Mouse (Mus musculus) thymus, adult 2 months (tissue): ENCODE results near the gene Pgpep1.

Experiments used
- CTCF ChIP-seq: fragments of 200-500 bp; IDR thresholded peaks from 2 replicates; pipeline ENCODE4 v1.5.1; 2012; ENCODE audit warnings: mild to moderate bottlenecking, control low read depth, low read length, moderate library complexity, borderline replicate concordance; ENCODE audit not compliant: control insufficient read depth, poor library complexity, insufficient read depth; ENCODE audit errors: extremely low read depth
- POLR2A ChIP-seq: fragments of 200-500 bp; IDR thresholded peaks from 2 replicates; pipeline ENCODE4 v1.6.1; 2012; ENCODE audit warnings: mild to moderate bottlenecking, low read length, control low read depth, moderate library complexity; ENCODE audit not compliant: control insufficient read depth, poor library complexity, insufficient read depth; ENCODE audit errors: extremely low read depth

- TF ChIP-seq CTCF (no peak), POLR2A (no peak)
These were observed 1.1 kb downstream of the Pgpep1 start for GRCm38 (mm10) chr8:70658897-70659603.
